Mouse (Mus musculus): ENCODE results near the gene Bach2. TPM values are rescaled to one million over a fixed set of nuclear protein-coding genes. Genes with fewer than 3 reads are reported as not detected.

Gene Bach2
- polyA plus RNA-seq, 1 experiment from 2014 or later = 2.4 TPM

DNA sequence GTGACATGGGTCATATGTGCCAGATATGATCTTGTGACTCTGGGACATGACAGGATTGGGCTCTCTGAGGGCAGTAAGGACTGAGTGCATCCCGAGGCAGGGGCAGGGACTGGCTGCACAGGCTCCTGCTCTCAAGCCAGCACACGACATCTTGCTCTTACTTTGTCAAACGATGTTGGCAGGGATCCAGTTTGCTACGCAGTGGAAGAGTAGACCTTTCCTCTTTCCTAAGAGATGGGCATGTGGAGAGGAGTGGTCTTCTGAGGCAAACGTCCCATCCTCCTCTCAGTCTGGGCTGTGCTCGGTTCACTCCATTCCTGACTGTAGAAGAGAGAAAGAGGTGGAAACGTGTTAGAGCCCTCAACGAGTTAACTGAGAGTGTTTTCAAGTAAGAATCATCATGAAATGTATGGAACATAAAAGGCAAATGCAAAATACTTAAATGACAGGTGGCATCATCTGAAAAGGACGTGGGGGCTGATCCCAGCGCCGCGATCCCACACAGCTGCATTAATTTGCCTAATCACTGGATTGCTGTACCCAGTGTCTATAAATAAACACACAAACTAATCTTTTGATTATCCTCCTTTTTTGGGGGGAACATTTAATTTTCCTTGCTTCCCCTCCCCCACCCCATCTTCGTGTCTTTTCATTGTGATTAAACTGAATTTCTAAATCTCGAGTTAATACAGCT lies 150.7 kb downstream of the Bach2 start:
- Histone ChIP-seq H3K27ac (ENCODE audit: low read length) (no peak overlapping the region), H3K4me3 (ENCODE audit: low read length) (no peak overlapping the region), H3K9me3 (ENCODE audit: control insufficient read depth, low read length) (no peaks in the 10 kb centered on the region), H3K9ac (ENCODE audit: low read depth, low read length) (no peak overlapping the region), H3K4me1 (ENCODE audit: control insufficient read depth, insufficient read depth, low read length) (peaks cover 13% of the 10 kb centered on the region), H3K27me3 (replicated peaks; ENCODE audit: control insufficient read depth, insufficient read depth, low read length) (no peaks in the 10 kb centered on the region), H3K4me2 (ENCODE audit: low read depth, low read length) (no peak overlapping the region), H3K36me3 (ENCODE audit: control insufficient read depth, insufficient read depth, low read length) (no peaks in the 10 kb centered on the region)
- ATAC-seq = no peak
- WGBS = 64% methylated on average over 14 of the region's 14 CpGs

- Histone ChIP-seq H3K4me3 (ENCODE audit: low read length) (no peak overlapping the region), H3K9me3 (ENCODE audit: control insufficient read depth, low read length) (no peaks in the 10 kb centered on the region), H3K36me3 (ENCODE audit: control insufficient read depth, insufficient read depth, low read length) (no peaks in the 10 kb centered on the region), H3K4me1 (ENCODE audit: control insufficient read depth, insufficient read depth, low read length) (peaks cover 13% of the 10 kb centered on the region), H3K27ac (ENCODE audit: low read length) (no peak overlapping the region), H3K27me3 (replicated peaks; ENCODE audit: control insufficient read depth, insufficient read depth, low read length) (no peaks in the 10 kb centered on the region), H3K9ac (ENCODE audit: low read depth, low read length) (no peak overlapping the region), H3K4me2 (ENCODE audit: low read depth, low read length) (no peak overlapping the region)
- ATAC-seq = no peak
- WGBS = 88% methylated on average over 8 of the region's 8 CpGs
These were observed 152.7 kb downstream of the Bach2 start for GRCm38 (mm10) chr4:32391260-32391659.

- Histone ChIP-seq H3K27ac (ENCODE audit: low read length) (no peak overlapping the region), H3K27me3 (replicated peaks; ENCODE audit: control insufficient read depth, insufficient read depth, low read length) (no peaks in the 10 kb centered on the region), H3K9me3 (ENCODE audit: control insufficient read depth, low read length) (no peaks in the 10 kb centered on the region), H3K4me1 (ENCODE audit: control insufficient read depth, insufficient read depth, low read length) (0 out of 2 replicates have a peak, but pooled peaks cover 5% of the 10 kb centered on the region), H3K36me3 (ENCODE audit: control insufficient read depth, insufficient read depth, low read length) (no peaks in the 10 kb centered on the region), H3K4me3 (ENCODE audit: low read length) (no peak overlapping the region), H3K4me2 (ENCODE audit: low read depth, low read length) (no peak overlapping the region), H3K9ac (ENCODE audit: low read depth, low read length) (no peak overlapping the region)
- ATAC-seq = no peak
- 75% methylated on average over 3 of the region's 3 CpGs for WGBS
These were observed 154.6 kb downstream of the Bach2 start for GRCm38 (mm10) chr4:32393226-32393625.

DNA sequence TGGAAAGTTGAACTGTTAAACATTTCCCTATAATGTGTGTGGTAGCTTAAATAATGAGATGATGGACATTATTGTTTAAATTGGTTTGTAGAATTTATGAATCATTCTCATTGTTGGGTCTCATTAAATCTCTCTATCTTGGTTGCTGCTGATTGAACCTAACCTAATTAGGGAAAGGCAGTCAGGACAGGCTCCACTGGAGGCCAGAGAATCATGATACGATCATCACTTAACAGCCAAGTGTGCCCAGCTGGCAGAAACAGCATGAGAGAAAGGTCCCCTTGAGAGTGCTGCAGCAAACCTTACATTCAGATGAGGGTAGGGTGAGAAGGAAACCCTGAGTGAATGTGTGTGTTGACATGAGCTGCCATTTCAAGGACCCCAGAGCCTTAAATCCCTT lies 155.3 kb downstream of the Bach2 start:
- H3K9ac ChIP-seq (ENCODE audit: low read depth, low read length) = no peak overlapping the region
- no peak overlapping the region for H3K4me2 ChIP-seq (ENCODE audit: low read depth, low read length)
- no peak overlapping the region for H3K4me3 ChIP-seq (ENCODE audit: low read length)
- H3K9me3 ChIP-seq (ENCODE audit: control insufficient read depth, low read length) = no peaks in the 10 kb centered on the region
- H3K27ac ChIP-seq (ENCODE audit: low read length) = no peak overlapping the region
- no peaks in the 10 kb centered on the region for H3K27me3 ChIP-seq (replicated peaks; ENCODE audit: control insufficient read depth, insufficient read depth, low read length)
- 0 out of 2 replicates have a peak, but pooled peaks cover 1% of the 10 kb centered on the region for H3K4me1 ChIP-seq (ENCODE audit: control insufficient read depth, insufficient read depth, low read length)
- no peaks in the 10 kb centered on the region for H3K36me3 ChIP-seq (ENCODE audit: control insufficient read depth, insufficient read depth, low read length)
- ATAC-seq = no peak
- WGBS = 58% methylated on average over 1 of the region's 1 CpGs

GRCm38 (mm10) chr4:32394850-32395249 lies 156.2 kb downstream of the Bach2 start:
- H3K4me1 ChIP-seq (ENCODE audit: control insufficient read depth, insufficient read depth, low read length) = no peaks in the 10 kb centered on the region
- no peaks in the 10 kb centered on the region for H3K27me3 ChIP-seq (replicated peaks; ENCODE audit: control insufficient read depth, insufficient read depth, low read length)
- no peak for ATAC-seq
- 81% methylated on average over 2 of the region's 2 CpGs for WGBS
- H3K4me3 ChIP-seq (ENCODE audit: low read length) = no peak overlapping the region
- no peak overlapping the region for H3K27ac ChIP-seq (ENCODE audit: low read length)
- H3K4me2 ChIP-seq (ENCODE audit: low read depth, low read length) = no peak overlapping the region
- no peaks in the 10 kb centered on the region for H3K36me3 ChIP-seq (ENCODE audit: control insufficient read depth, insufficient read depth, low read length)
- no peaks in the 10 kb centered on the region for H3K9me3 ChIP-seq (ENCODE audit: control insufficient read depth, low read length)
- H3K9ac ChIP-seq (ENCODE audit: low read depth, low read length) = no peak overlapping the region

DNA sequence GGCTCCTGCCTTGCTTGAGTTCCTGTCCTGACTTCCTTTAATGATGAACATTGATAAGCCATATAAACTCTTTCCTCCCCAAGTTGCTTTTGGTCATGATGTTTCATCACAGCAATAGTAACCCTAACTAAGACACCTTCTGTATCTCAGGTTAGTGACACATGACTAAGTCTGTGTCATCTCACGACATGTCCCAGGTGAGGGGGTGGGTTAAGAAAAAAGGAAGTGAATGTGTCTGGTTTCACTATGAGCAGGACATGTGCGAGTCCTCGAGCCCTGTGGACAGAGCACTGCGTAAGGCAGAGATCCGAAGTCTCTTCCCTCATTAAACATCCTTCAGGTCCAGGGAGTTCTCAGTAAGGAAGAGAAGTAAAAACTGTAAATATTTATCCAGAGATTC lies 162.9 kb downstream of the Bach2 start:
- H3K27ac ChIP-seq (ENCODE audit: low read length) = no peak overlapping the region
- 64% methylated on average over 5 of the region's 5 CpGs for WGBS
- no peaks in the 10 kb centered on the region for H3K9me3 ChIP-seq (ENCODE audit: control insufficient read depth, low read length)
- H3K4me1 ChIP-seq (ENCODE audit: control insufficient read depth, insufficient read depth, low read length) = no peaks in the 10 kb centered on the region
- no peak for ATAC-seq
- H3K4me2 ChIP-seq (ENCODE audit: low read depth, low read length) = no peak overlapping the region
- no peaks in the 10 kb centered on the region for H3K36me3 ChIP-seq (ENCODE audit: control insufficient read depth, insufficient read depth, low read length)
- no peak overlapping the region for H3K9ac ChIP-seq (ENCODE audit: low read depth, low read length)
- no peak overlapping the region for H3K4me3 ChIP-seq (ENCODE audit: low read length)
- H3K27me3 ChIP-seq (replicated peaks; ENCODE audit: control insufficient read depth, insufficient read depth, low read length) = no peaks in the 10 kb centered on the region

- H3K9me3 ChIP-seq (ENCODE audit: control insufficient read depth, low read length) = no peaks in the 10 kb centered on the region
- H3K27ac ChIP-seq (ENCODE audit: low read length) = no peak overlapping the region
- H3K4me1 ChIP-seq (ENCODE audit: control insufficient read depth, insufficient read depth, low read length) = no peaks in the 10 kb centered on the region
- no peaks in the 10 kb centered on the region for H3K36me3 ChIP-seq (ENCODE audit: control insufficient read depth, insufficient read depth, low read length)
- no peak for ATAC-seq
- H3K9ac ChIP-seq (ENCODE audit: low read depth, low read length) = no peak overlapping the region
- H3K4me2 ChIP-seq (ENCODE audit: low read depth, low read length) = no peak overlapping the region
- no peaks in the 10 kb centered on the region for H3K27me3 ChIP-seq (replicated peaks; ENCODE audit: control insufficient read depth, insufficient read depth, low read length)
- H3K4me3 ChIP-seq (ENCODE audit: low read length) = no peak overlapping the region
- 91% methylated on average over 5 of the region's 5 CpGs for WGBS
These were observed 164.9 kb downstream of the Bach2 start for GRCm38 (mm10) chr4:32403506-32403905.

GRCm38 (mm10) chr4:32405149-32405882 lies 166.7 kb downstream of the Bach2 start:
- ATAC-seq = no peak
- 72% methylated on average over 17 of the region's 17 CpGs for WGBS
- Histone ChIP-seq H3K4me3 (ENCODE audit: low read length) (no peak overlapping the region), H3K4me1 (ENCODE audit: control insufficient read depth, insufficient read depth, low read length) (no peaks in the 10 kb centered on the region), H3K4me2 (ENCODE audit: low read depth, low read length) (no peak overlapping the region), H3K36me3 (ENCODE audit: control insufficient read depth, insufficient read depth, low read length) (no peaks in the 10 kb centered on the region), H3K9me3 (ENCODE audit: control insufficient read depth, low read length) (no peaks in the 10 kb centered on the region), H3K27me3 (replicated peaks; ENCODE audit: control insufficient read depth, insufficient read depth, low read length) (no peaks in the 10 kb centered on the region), H3K27ac (ENCODE audit: low read length) (no peak overlapping the region), H3K9ac (ENCODE audit: low read depth, low read length) (no peak overlapping the region)

- WGBS = 78% methylated on average over 3 of the region's 3 CpGs
- H3K4me1 ChIP-seq (ENCODE audit: control insufficient read depth, insufficient read depth, low read length) = no peaks in the 10 kb centered on the region
- H3K9me3 ChIP-seq (ENCODE audit: control insufficient read depth, low read length) = no peaks in the 10 kb centered on the region
- H3K9ac ChIP-seq (ENCODE audit: low read depth, low read length) = no peak overlapping the region
- no peak for ATAC-seq
- H3K4me2 ChIP-seq (ENCODE audit: low read depth, low read length) = no peak overlapping the region
- H3K4me3 ChIP-seq (ENCODE audit: low read length) = no peak overlapping the region
- H3K27me3 ChIP-seq (replicated peaks; ENCODE audit: control insufficient read depth, insufficient read depth, low read length) = no peaks in the 10 kb centered on the region
- no peak overlapping the region for H3K27ac ChIP-seq (ENCODE audit: low read length)
- no peaks in the 10 kb centered on the region for H3K36me3 ChIP-seq (ENCODE audit: control insufficient read depth, insufficient read depth, low read length)
These were observed 167.4 kb downstream of the Bach2 start for GRCm38 (mm10) chr4:32405985-32406384.
